Mouse (Mus musculus) C2C12 (cell line): Measurements from ENCODE around the gene Mypop.

Experiments
- CEBPB ChIP-seq: IDR thresholded peaks from one replicate; pipeline ENCODE4 v1.6.1; 2011; ENCODE audit warnings: low read depth, mild to moderate bottlenecking, control low read depth, moderate library complexity
- CTCF ChIP-seq: IDR thresholded peaks from one replicate; pipeline ENCODE4 v1.5.1; 2011; ENCODE audit not compliant: control insufficient read depth, insufficient read depth, insufficient read length
- FOSL1 ChIP-seq: IDR thresholded peaks from one replicate; pipeline ENCODE4 v1.8.0; 2011; ENCODE audit warnings: mild to moderate bottlenecking, low read length; ENCODE audit not compliant: poor library complexity, insufficient read depth, severe bottlenecking
- MAX ChIP-seq: IDR thresholded peaks from one replicate; pipeline ENCODE4 v1.6.1; 2011; ENCODE audit warnings: mild to moderate bottlenecking, control low read depth
- MYOD1 ChIP-seq: IDR thresholded peaks from one replicate; pipeline ENCODE4 v1.6.1; 2011; ENCODE audit warnings: low read depth; ENCODE audit not compliant: control insufficient read depth, insufficient read length
- MYOG ChIP-seq: IDR thresholded peaks from one replicate; pipeline ENCODE4 v1.6.1; 2011; ENCODE audit not compliant: control insufficient read depth, insufficient read length; ENCODE audit errors: extremely low read depth
- USF1 ChIP-seq: IDR thresholded peaks from one replicate; pipeline ENCODE4 v1.6.1; 2011; ENCODE audit warnings: low read depth, mild to moderate bottlenecking, control low read depth, moderate library complexity

DNA sequence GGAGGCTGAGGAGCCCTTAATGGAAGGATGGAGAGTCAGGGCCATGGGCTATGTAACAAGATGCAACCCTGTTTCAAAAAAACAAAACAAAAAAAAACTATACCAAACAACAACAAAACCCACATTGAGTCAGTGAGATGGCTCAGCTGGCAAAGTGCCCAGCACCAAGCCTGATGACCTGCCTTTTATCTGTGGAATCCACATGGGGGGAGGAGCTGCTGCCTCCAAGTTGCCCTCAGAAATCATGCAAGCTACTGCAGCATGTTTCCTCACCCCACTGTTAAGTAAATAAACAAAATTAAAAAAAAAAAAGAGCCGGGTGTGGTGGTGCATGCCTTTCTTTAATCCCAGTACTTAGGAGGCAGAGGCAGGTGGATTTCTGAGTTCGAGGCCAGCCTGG is 4.5 kb upstream of the Mypop start:
- TF ChIP-seq CTCF (no peak), MYOG (no peak), USF1 (no peak), MAX (no peak), CEBPB (no peak), MYOD1 (no peak), FOSL1 (no peak)
